Mouse (Mus musculus): ENCODE measurements around the gene Hand1. TPM values are rescaled to one million over a fixed set of nuclear protein-coding genes. Genes with fewer than 3 reads are reported as not detected.

The Hand1 gene
- total and polyA plus RNA-seq, 3 experiments, result not detected

DNA sequence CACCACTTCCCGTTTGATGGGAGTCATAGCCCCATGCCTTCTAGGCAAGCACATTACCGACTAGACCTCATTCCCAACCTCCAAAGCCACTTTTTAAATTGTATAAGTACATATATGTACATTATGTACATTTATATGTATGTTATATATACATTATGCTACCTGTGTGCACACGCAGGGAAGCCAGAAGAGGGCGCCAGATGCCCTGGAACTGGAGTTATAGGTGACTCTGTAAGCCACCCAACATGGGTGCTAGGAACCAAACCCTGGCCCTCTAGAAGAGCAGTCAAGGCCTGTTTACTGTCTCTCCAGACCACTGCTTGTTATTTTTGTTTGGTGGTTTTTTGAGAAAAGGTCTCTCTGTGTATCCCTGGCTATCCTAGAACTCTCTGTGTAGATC lies 14.4 kb downstream of the Hand1 start:
- no peak overlapping the region for H3K4me3 ChIP-seq (ENCODE audit: control insufficient read depth in 1 of 2, insufficient read depth in 1 of 2, low read depth in 2 of 2, low read length in 2 of 2)
- no peaks in the 10 kb centered on the region for H3K9me3 ChIP-seq (replicated peaks; ENCODE audit: insufficient read depth, low read length)
- H3K4me1 ChIP-seq (ENCODE audit: control insufficient read depth in 1 of 2, insufficient read depth in 2 of 2, low read length in 2 of 2), result peaks cover 0 to 8% of the 10 kb centered on the region in 2 experiments; a peak in 2 of 4 replicates
- H3K79me2 ChIP-seq (ENCODE audit: control insufficient read depth, insufficient read depth, low read length, poor library complexity), result no peaks in the 10 kb centered on the region
- TF ChIP-seq POLR2A (IDR thresholded peaks at IDR 0.05; ENCODE audit: control insufficient read depth in 1 of 2, insufficient read depth in 1 of 2, low read depth in 1 of 2, low read length in 2 of 2, poor library complexity in 1 of 2) (no peak), CTCF (IDR thresholded peaks at IDR 0.05 in 2 of 3, conservative IDR thresholded peaks at IDR 0.05 in 1 of 3; ENCODE audit: control insufficient read depth in 1 of 3, insufficient read depth in 1 of 3, low read depth in 2 of 3, low read length in 3 of 3, poor library complexity in 1 of 3, severe bottlenecking in 1 of 3) (peak; percentile 58 to 68 (median 63)), BHLHE40 (IDR thresholded peaks at IDR 0.05; ENCODE audit: borderline replicate concordance, low read depth, low read length) (no peak), CHD1 (IDR thresholded peaks at IDR 0.05; ENCODE audit: low read depth, low read length) (no peak), ZMIZ1 (IDR thresholded peaks at IDR 0.05; ENCODE audit: low read depth, low read length) (no peak), TBP (IDR thresholded peaks at IDR 0.05; ENCODE audit: low read depth, low read length) (no peak), ZC3H11A (IDR thresholded peaks at IDR 0.05; ENCODE audit: low read depth, low read length) (peak; percentile 25; the same call in 1 of the 2 replicates), MXI1 (IDR thresholded peaks at IDR 0.05; ENCODE audit: low read depth, low read length) (no peak), POLR2AphosphoS2 (IDR thresholded peaks at IDR 0.05; ENCODE audit: low read length) (no peak), ZNF384 (IDR thresholded peaks at IDR 0.05; ENCODE audit: low read depth, low read length) (no peak), E2F4 (IDR thresholded peaks at IDR 0.05; ENCODE audit: borderline replicate concordance, low read depth, low read length) (no peak), JUND (IDR thresholded peaks at IDR 0.05; ENCODE audit: low read depth, low read length) (no peak), USF1 (IDR thresholded peaks at IDR 0.05; ENCODE audit: low read depth, low read length) (no peak), TCF12 (IDR thresholded peaks at IDR 0.05; ENCODE audit: low read depth, low read length) (no peak), ZKSCAN1 (IDR thresholded peaks at IDR 0.05; ENCODE audit: low read depth, low read length) (no peak), GABPA (IDR thresholded peaks at IDR 0.05; ENCODE audit: low read depth, low read length) (no peak), MYB (IDR thresholded peaks at IDR 0.05; ENCODE audit: low read depth, low read length) (no peak), MAX (IDR thresholded peaks at IDR 0.05; ENCODE audit: low read length) (no peak), MAZ (IDR thresholded peaks at IDR 0.05; ENCODE audit: low read depth, low read length) (no peak), SIN3A (IDR thresholded peaks at IDR 0.05; ENCODE audit: low read length) (no peak), HCFC1 (IDR thresholded peaks at IDR 0.05; ENCODE audit: low read depth, low read length) (no peak), KAT2A (conservative IDR thresholded peaks at IDR 0.05; ENCODE audit: low read depth, low read length) (no peak), EP300 (IDR thresholded peaks at IDR 0.05; ENCODE audit: low read depth in 1 of 2, low read length in 2 of 2) (no peak), CHD2 (IDR thresholded peaks at IDR 0.05; ENCODE audit: low read length) (no peak), RAD21 (IDR thresholded peaks at IDR 0.05; ENCODE audit: low read depth, low read length) (peak; percentile 46), MEF2A (IDR thresholded peaks at IDR 0.05; ENCODE audit: extremely low read depth, insufficient replicate concordance, low read depth, low read length, poor library complexity, severe bottlenecking) (no peak), USF2 (IDR thresholded peaks at IDR 0.05; ENCODE audit: borderline replicate concordance in 1 of 2, insufficient read depth in 1 of 2, low read depth in 1 of 2, low read length in 2 of 2) (no peak), GATA1 (IDR thresholded peaks at IDR 0.05; ENCODE audit: low read depth, low read length) (no peak), ETS1 (IDR thresholded peaks at IDR 0.05; ENCODE audit: low read depth, low read length) (no peak), NRF1 (IDR thresholded peaks at IDR 0.05; ENCODE audit: insufficient read depth, low read depth, low read length, poor library complexity, severe bottlenecking) (no peak), TAL1 (IDR thresholded peaks at IDR 0.05; ENCODE audit: low read length) (no peak), MYC (IDR thresholded peaks at IDR 0.05; ENCODE audit: low read depth, low read length) (no peak), MAFK (IDR thresholded peaks at IDR 0.05; ENCODE audit: borderline replicate concordance, low read depth, low read length) (no peak), SMC3 (IDR thresholded peaks at IDR 0.05; ENCODE audit: low read depth, low read length) (peak; percentile 47)
- no peak overlapping the region for H3K9ac ChIP-seq (ENCODE audit: control insufficient read depth, low read depth, low read length, poor library complexity, severe bottlenecking)
- DNase-seq (ENCODE audit: low read depth, low spot score), result peak; percentile 49
- H3K36me3 ChIP-seq (ENCODE audit: control insufficient read depth in 1 of 2, insufficient read depth in 2 of 2, low read length in 2 of 2), result peaks cover 0 to 3% of the 10 kb centered on the region in 2 experiments; a peak in 2 of 4 replicates
- H3K27me3 ChIP-seq (ENCODE audit: control insufficient read depth in 1 of 2, insufficient read depth in 2 of 2, low read length in 2 of 2), result no peaks in the 10 kb centered on the region
- H3K27ac ChIP-seq (ENCODE audit: control insufficient read depth, low read depth, low read length), result no peak overlapping the region
